Mouse (Mus musculus) embryonic facial prominence, embryonic 11.5 days (tissue): ENCODE data around the gene Crym. TPM values are rescaled to one million over a fixed set of nuclear protein-coding genes. Genes with fewer than 3 reads are reported as not detected.

Experiments
- ATAC-seq: fragments of 200-750 bp; cut with Nextera tagmentation; replicated peaks from 2 replicates; pipeline ENCODE4 v1.8.0; 2017; ENCODE audit warnings: low read depth; ENCODE audit not compliant: insufficient number of reproducible peaks, low FRiP score, low TSS enrichment
- DNase-seq: peaks from one replicate; pipeline ENCODE4 v3.0.0-alpha.2; 2015; ENCODE audit warnings: low spot score
- H3K27ac ChIP-seq: fragments of 300-500 bp; sonication (generic); replicated peaks from 2 replicates; pipeline ENCODE4 v1.5.1; 2014; ENCODE audit warnings: mild to moderate bottlenecking, low read depth, low read length, control low read depth
- H3K27me3 ChIP-seq: fragments of 300-500 bp; sonication (generic); 2 replicates; pipeline ENCODE4 v1.6.1; 2014; ENCODE audit warnings: mild to moderate bottlenecking, low read length, moderate library complexity, mixed read lengths; ENCODE audit not compliant: control insufficient read depth, insufficient read depth
- H3K36me3 ChIP-seq: fragments of 300-500 bp; sonication (generic); replicated peaks from 2 replicates; pipeline ENCODE4 v1.6.1; 2014; ENCODE audit warnings: low read depth, mild to moderate bottlenecking, low read length, moderate library complexity, mixed read lengths; ENCODE audit not compliant: control insufficient read depth, insufficient read depth
- H3K4me1 ChIP-seq: fragments of 300-500 bp; sonication (generic); 2 replicates; pipeline ENCODE4 v1.6.1; 2014; ENCODE audit warnings: low read length, mixed read lengths; ENCODE audit not compliant: control insufficient read depth, insufficient read depth
- H3K4me2 ChIP-seq: fragments of 300-500 bp; sonication (generic); 2 replicates; pipeline ENCODE4 v1.6.1; 2014; ENCODE audit warnings: low read depth, mild to moderate bottlenecking, control low read depth, low read length, moderate library complexity
- H3K4me3 ChIP-seq: fragments of 300-500 bp; sonication (generic); 2 replicates; pipeline ENCODE4 v1.5.1; 2014; ENCODE audit warnings: low read depth, low read length, control low read depth
- H3K9ac ChIP-seq: fragments of 300-500 bp; sonication (generic); replicated peaks from 2 replicates; pipeline ENCODE4 v1.6.1; 2014; ENCODE audit warnings: mild to moderate bottlenecking, control low read depth, low read length
- H3K9me3 ChIP-seq: fragments of 300-500 bp; sonication (generic); replicated peaks from 2 replicates; pipeline ENCODE4 v1.6.1; 2016; ENCODE audit warnings: mild to moderate bottlenecking, low read length, inconsistent platforms, mixed read lengths; ENCODE audit not compliant: control insufficient read depth
- WGBS: fragments of 180-500 bp; shearing (Covaris S2); extraction: QIAGEN DNeasy Blood & Tissue Kit; methylation state at CpG from one replicate; pipeline ENCODE4 v1.1.7; 2014; 5-methylcytosine and 5-hydroxymethylcytosine counted together
- polyA plus RNA-seq: library from polyadenylated mRNA; unstranded; fragments of >200 nt; fragmentation: Nextera tagmentation; extraction: Ambion mirVana; gene quantifications from 2 replicates; pipeline ENCODE4 v1.2.1, GENCODE M21; 2014

Gene Crym
- polyA plus RNA-seq, 1 experiment from 2014 or later = 142 TPM

DNA sequence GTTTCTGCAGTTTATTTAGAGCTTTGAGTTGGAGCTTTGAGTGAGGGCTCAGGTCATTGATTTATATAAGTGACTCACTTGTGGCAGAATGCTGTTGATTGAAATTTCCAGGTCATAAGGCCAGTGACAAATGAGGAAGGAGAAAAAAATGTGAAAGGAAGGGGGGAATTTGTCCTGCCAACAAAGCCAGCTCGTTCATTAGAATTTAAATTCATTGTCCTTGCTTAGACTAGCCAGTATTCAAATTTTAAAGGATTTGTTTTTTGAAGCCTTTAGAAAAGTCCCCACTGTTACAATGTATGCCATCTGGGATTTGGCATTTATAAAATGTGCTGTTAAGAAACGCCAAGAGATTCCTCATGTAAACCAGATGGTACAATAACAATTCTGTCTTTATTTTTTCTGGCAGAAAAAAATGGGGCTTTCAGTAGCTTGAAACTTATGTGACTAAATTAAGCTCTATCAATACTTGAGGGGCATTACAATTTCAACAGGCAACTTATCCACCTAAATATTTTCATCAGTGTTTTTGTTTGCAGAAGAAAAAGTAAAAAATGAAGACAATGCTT lies 45.0 kb downstream of the Crym start:
- H3K4me2 ChIP-seq = no peak overlapping the region
- H3K9me3 ChIP-seq = no peaks in the 10 kb centered on the region
- no peaks in the 10 kb centered on the region for H3K36me3 ChIP-seq
- H3K4me3 ChIP-seq = no peak overlapping the region
- WGBS = 15% methylated on average over 2 of the region's 2 CpGs
- no peak overlapping the region for H3K27ac ChIP-seq
- H3K27me3 ChIP-seq = no peaks in the 10 kb centered on the region
- no peak overlapping the region for H3K9ac ChIP-seq
- no peaks in the 10 kb centered on the region for H3K4me1 ChIP-seq
- DNase-seq (peak; percentile 13), ATAC-seq (no peak)

GRCm38 (mm10) chr7:120150898-120151297 lies 51.0 kb downstream of the Crym start:
- no peak for DNase-seq
- WGBS = 78% methylated on average over 2 of the region's 2 CpGs
- Histone ChIP-seq H3K4me1 (no peaks in the 10 kb centered on the region), H3K36me3 (no peaks in the 10 kb centered on the region), H3K27me3 (no peaks in the 10 kb centered on the region), H3K9me3 (no peaks in the 10 kb centered on the region), H3K27ac (no peak overlapping the region), H3K4me2 (no peak overlapping the region), H3K4me3 (no peak overlapping the region), H3K9ac (no peak overlapping the region)
- ATAC-seq = no peak

GRCm38 (mm10) chr7:120150257-120150656 lies 51.7 kb downstream of the Crym start:
- DNase-seq = peak; percentile 65
- WGBS = 3% methylated on average over 3 of the region's 3 CpGs
- Histone ChIP-seq H3K27ac (no peak overlapping the region), H3K9ac (no peak overlapping the region), H3K27me3 (no peaks in the 10 kb centered on the region), H3K36me3 (no peaks in the 10 kb centered on the region), H3K4me2 (no peak overlapping the region), H3K4me1 (no peaks in the 10 kb centered on the region), H3K4me3 (no peak overlapping the region), H3K9me3 (no peaks in the 10 kb centered on the region)
- 0 out of 2 replicates have a peak, but pooled peaks have one; percentile 34 for ATAC-seq

- 76% methylated on average over 9 of the region's 9 CpGs for whole genome bisulfite sequencing
- no peaks in the 10 kb centered on the region for H3K27me3 ChIP-seq
- no peak within 1 kb of the TSS for H3K4me2 ChIP-seq
- ATAC-seq (no peak), DNase-seq (no peak)
- no peaks in the 10 kb centered on the region for H3K4me1 ChIP-seq
- no peak within 1 kb of the TSS for H3K27ac ChIP-seq
- H3K9ac ChIP-seq = no peak within 1 kb of the TSS
- no peaks in the 10 kb centered on the region for H3K9me3 ChIP-seq
- H3K4me3 ChIP-seq = no peak within 1 kb of the TSS
- no peaks in the 10 kb centered on the region for H3K36me3 ChIP-seq
Observed at GRCm38 (mm10) chr7:120145191-120145590, 56.7 kb downstream of the Crym start, which contains the start of gene Zp2. TSS of gene Zp2 (minus strand) at chr7:120145291.

GRCm38 (mm10) chr7:120142743-120143142 lies 59.2 kb downstream of the Crym start:
- H3K9ac ChIP-seq = no peak overlapping the region
- no peaks in the 10 kb centered on the region for H3K36me3 ChIP-seq
- ATAC-seq = no peak
- no peaks in the 10 kb centered on the region for H3K9me3 ChIP-seq
- no peak for DNase-seq
- no peak overlapping the region for H3K27ac ChIP-seq
- no peak overlapping the region for H3K4me2 ChIP-seq
- no peaks in the 10 kb centered on the region for H3K27me3 ChIP-seq
- H3K4me1 ChIP-seq = no peaks in the 10 kb centered on the region
- no peak overlapping the region for H3K4me3 ChIP-seq
- 87% methylated on average over 1 of the region's 1 CpGs for WGBS

Other genes starting within 250 kb of the Crym start
- not detected in 2 replicates for gene Dnah3, start 106.8 kb downstream of the Crym start, polyA plus RNA-seq
- 26.7 and 27.6 TPM in 2 replicates for gene Tmem159, start 99.8 kb downstream of the Crym start, polyA plus RNA-seq
- 0.21 TPM in 1 of 2 replicates, not detected in the other for gene Zp2, start 56.8 kb downstream of the Crym start, polyA plus RNA-seq
- gene Anks4b, start 28.3 kb downstream of the Crym start, polyA plus RNA-seq = 0.14 TPM in 1 of 2 replicates, not detected in the other
- gene Abca14, start 1.9 kb upstream of the Crym start, polyA plus RNA-seq = not detected in 2 replicates
- gene Abca15, start 126.6 kb upstream of the Crym start, polyA plus RNA-seq = not detected in 2 replicates
- gene Abca16, start 207.5 kb upstream of the Crym start, polyA plus RNA-seq = 0.07 TPM in 1 of 2 replicates, not detected in the other